Mouse (Mus musculus) erythroblast, embryonic 14.5 days (primary cell): ENCODE data around the gene Megf8. TPM values are rescaled to one million over a fixed set of nuclear protein-coding genes. Genes with fewer than 3 reads are reported as not detected.
A peak's percentile ranks its signal among the peaks of the same experiment; 100 is the strongest.

ENCODE experiments used
- H3K27me3 ChIP-seq: 2 replicates; pipeline ENCODE4 v1.6.1; 2012; ENCODE audit warnings: inconsistent platforms; ENCODE audit not compliant: control insufficient read depth
- H3K36me3 ChIP-seq: 2 replicates; pipeline ENCODE4 v1.6.1; 2012; ENCODE audit warnings: mild to moderate bottlenecking, inconsistent platforms; ENCODE audit not compliant: control insufficient read depth
- H3K4me1 ChIP-seq: 2 replicates; pipeline ENCODE4 v1.6.1; 2012; ENCODE audit warnings: inconsistent platforms; ENCODE audit not compliant: control insufficient read depth
- H3K4me3 ChIP-seq: replicated peaks from 2 replicates; pipeline ENCODE3; 2012; ENCODE audit warnings: moderate library complexity, mild to moderate bottlenecking, inconsistent platforms
- H3K9me3 ChIP-seq: 2 replicates; pipeline ENCODE4 v1.6.1; 2012; ENCODE audit warnings: low read length, inconsistent platforms, mixed read lengths; ENCODE audit not compliant: control insufficient read depth
- GATA1 ChIP-seq: IDR thresholded peaks from 2 replicates; pipeline ENCODE4 v1.6.1; 2012; ENCODE audit warnings: low read length, inconsistent platforms, mixed read lengths
- TAL1 ChIP-seq: IDR thresholded peaks from 3 replicates; pipeline ENCODE4 v1.6.1; 2012; ENCODE audit warnings: low read length, inconsistent platforms, mixed read lengths
- polyA plus RNA-seq: library from polyadenylated mRNA; stranded (reverse); fragments of >175 nt; gene quantifications from 2 replicates; pipeline ENCODE4 v1.2.3, GENCODE M21; 2012

Gene Megf8
- polyA plus RNA-seq, 1 experiment = 0.16 TPM

- H3K4me1 ChIP-seq = peaks cover 93% of the 10 kb centered on the region
- H3K4me3 ChIP-seq = peak overlapping the region; percentile 54
- TF ChIP-seq GATA1 = no peak
- TF ChIP-seq TAL1 = no peak
- no peaks in the 10 kb centered on the region for H3K9me3 ChIP-seq
- no peaks in the 10 kb centered on the region for H3K27me3 ChIP-seq
- peaks cover 77% of the 10 kb centered on the region for H3K36me3 ChIP-seq
Measured at GRCm38 (mm10) chr7:25272445-25273258, 44.3 kb upstream of the Megf8 start.

GRCm38 (mm10) chr7:25273259-25274241 is 43.4 kb upstream of the Megf8 start:
- Histone ChIP-seq H3K36me3 (peaks cover 78% of the 10 kb centered on the region), H3K4me1 (peaks cover 100% of the 10 kb centered on the region), H3K4me3 (peak overlapping the region; percentile 54), H3K9me3 (no peaks in the 10 kb centered on the region), H3K27me3 (no peaks in the 10 kb centered on the region)
- peak; percentile 59 for TF ChIP-seq GATA1
- TF ChIP-seq TAL1 = no peak

- H3K4me3 ChIP-seq = peak overlapping the region; percentile 54
- no peaks in the 10 kb centered on the region for H3K27me3 ChIP-seq
- H3K36me3 ChIP-seq = peaks cover 77% of the 10 kb centered on the region
- H3K4me1 ChIP-seq = peaks cover 100% of the 10 kb centered on the region
- no peaks in the 10 kb centered on the region for H3K9me3 ChIP-seq
- TF ChIP-seq TAL1 (no peak), GATA1 (no peak)
Measured at GRCm38 (mm10) chr7:25274571-25274970, 42.4 kb upstream of the Megf8 start.

GRCm38 (mm10) chr7:25274996-25275395 is 42.0 kb upstream of the Megf8 start:
- TF ChIP-seq TAL1 (no peak), GATA1 (no peak)
- peaks cover 100% of the 10 kb centered on the region for H3K4me1 ChIP-seq
- peaks cover 72% of the 10 kb centered on the region for H3K36me3 ChIP-seq
- no peaks in the 10 kb centered on the region for H3K9me3 ChIP-seq
- H3K27me3 ChIP-seq = no peaks in the 10 kb centered on the region
- peak overlapping the region; percentile 54 for H3K4me3 ChIP-seq

- no peak for TF ChIP-seq TAL1
- no peak for TF ChIP-seq GATA1
- peak overlapping the region; percentile 4 for H3K4me3 ChIP-seq
- no peaks in the 10 kb centered on the region for H3K9me3 ChIP-seq
- H3K4me1 ChIP-seq = peaks cover 100% of the 10 kb centered on the region
- peaks cover 69% of the 10 kb centered on the region for H3K36me3 ChIP-seq
- H3K27me3 ChIP-seq = no peaks in the 10 kb centered on the region
Measured at GRCm38 (mm10) chr7:25275555-25276298, 41.2 kb upstream of the Megf8 start.

GRCm38 (mm10) chr7:25277405-25277804 is 39.6 kb upstream of the Megf8 start:
- Histone ChIP-seq H3K4me3 (peak overlapping the region; percentile 74), H3K4me1 (peaks cover 93% of the 10 kb centered on the region), H3K9me3 (no peaks in the 10 kb centered on the region), H3K27me3 (no peaks in the 10 kb centered on the region), H3K36me3 (peaks cover 52% of the 10 kb centered on the region)
- TF ChIP-seq TAL1 = no peak
- TF ChIP-seq GATA1 = no peak

- Histone ChIP-seq H3K9me3 (no peaks in the 10 kb centered on the region), H3K27me3 (no peaks in the 10 kb centered on the region), H3K4me3 (peak overlapping the region; percentile 74), H3K36me3 (peaks cover 47% of the 10 kb centered on the region), H3K4me1 (peaks cover 92% of the 10 kb centered on the region)
- TF ChIP-seq GATA1 (no peak), TAL1 (no peak)
Measured at GRCm38 (mm10) chr7:25277998-25278340, 39.0 kb upstream of the Megf8 start.

GRCm38 (mm10) chr7:25278341-25279075 is 38.5 kb upstream of the Megf8 start:
- peaks cover 42% of the 10 kb centered on the region for H3K36me3 ChIP-seq
- H3K9me3 ChIP-seq = no peaks in the 10 kb centered on the region
- H3K4me3 ChIP-seq = peak overlapping the region; percentile 74
- H3K27me3 ChIP-seq = no peaks in the 10 kb centered on the region
- peaks cover 92% of the 10 kb centered on the region for H3K4me1 ChIP-seq
- TF ChIP-seq GATA1 (peak; percentile 38), TAL1 (no peak)
